Mouse (Mus musculus): ENCODE results near the gene U2surp. TPM values are rescaled to one million over a fixed set of nuclear protein-coding genes. Genes with fewer than 3 reads are reported as not detected.

The U2surp gene
- polyA plus RNA-seq, 1 experiment from 2014 or later = 125 TPM

- Histone ChIP-seq H3K4me1 (ENCODE audit: insufficient read depth) (no peaks in the 10 kb centered on the region), H3K36me3 (ENCODE audit: insufficient read depth) (no peaks in the 10 kb centered on the region), H3K4me2 (no peak overlapping the region), H3K27ac (ENCODE audit: low read depth) (no peak overlapping the region), H3K27me3 (ENCODE audit: insufficient read depth, low read length) (0 out of 2 replicates have a peak, but pooled peaks cover under 1% of the 10 kb centered on the region), H3K9me3 (ENCODE audit: low read depth, low read length) (no peaks in the 10 kb centered on the region), H3K4me3 (ENCODE audit: low read depth, low read length) (no peak overlapping the region), H3K9ac (no peak overlapping the region)
- TF ChIP-seq CTCF (IDR thresholded peaks at IDR 0.05; ENCODE audit: low read depth) = no peak
- 94% methylated on average over 4 of the region's 4 CpGs for WGBS
- ATAC-seq (ENCODE audit: insufficient read depth) = no peak
- no peak for DNase-seq
Observed at GRCm38 (mm10) chr9:95544598-95544997, 32.8 kb upstream of the U2surp start.

- WGBS = 77% methylated on average over 6 of the region's 6 CpGs
- ATAC-seq (ENCODE audit: insufficient read depth) (no peak), DNase-seq (no peak)
- no peak for TF ChIP-seq CTCF (IDR thresholded peaks at IDR 0.05; ENCODE audit: low read depth)
- H3K4me3 ChIP-seq (ENCODE audit: low read depth, low read length) = no peak overlapping the region
- no peaks in the 10 kb centered on the region for H3K4me1 ChIP-seq (ENCODE audit: insufficient read depth)
- H3K36me3 ChIP-seq (ENCODE audit: insufficient read depth) = no peaks in the 10 kb centered on the region
- no peak overlapping the region for H3K4me2 ChIP-seq
- H3K27ac ChIP-seq (ENCODE audit: low read depth) = no peak overlapping the region
- no peaks in the 10 kb centered on the region for H3K9me3 ChIP-seq (ENCODE audit: low read depth, low read length)
- no peaks in the 10 kb centered on the region for H3K27me3 ChIP-seq (ENCODE audit: insufficient read depth, low read length)
- H3K9ac ChIP-seq = no peak overlapping the region
Observed at GRCm38 (mm10) chr9:95542475-95542874, 30.7 kb upstream of the U2surp start.

GRCm38 (mm10) chr9:95541650-95542432 is 30.0 kb upstream of the U2surp start:
- H3K4me2 ChIP-seq = no peak overlapping the region
- no peaks in the 10 kb centered on the region for H3K4me1 ChIP-seq (ENCODE audit: insufficient read depth)
- TF ChIP-seq CTCF (IDR thresholded peaks at IDR 0.05; ENCODE audit: low read depth) = no peak
- H3K27me3 ChIP-seq (ENCODE audit: insufficient read depth, low read length) = no peaks in the 10 kb centered on the region
- DNase-seq (no peak), ATAC-seq (ENCODE audit: insufficient read depth) (no peak)
- H3K9ac ChIP-seq = no peak overlapping the region
- no peaks in the 10 kb centered on the region for H3K9me3 ChIP-seq (ENCODE audit: low read depth, low read length)
- 75% methylated on average over 15 of the region's 15 CpGs for WGBS
- no peak overlapping the region for H3K27ac ChIP-seq (ENCODE audit: low read depth)
- H3K36me3 ChIP-seq (ENCODE audit: insufficient read depth) = no peaks in the 10 kb centered on the region
- no peak overlapping the region for H3K4me3 ChIP-seq (ENCODE audit: low read depth, low read length)

GRCm38 (mm10) chr9:95541208-95541607 is 29.4 kb upstream of the U2surp start:
- no peaks in the 10 kb centered on the region for H3K9me3 ChIP-seq (ENCODE audit: low read depth, low read length)

GRCm38 (mm10) chr9:95540487-95540886 is 28.7 kb upstream of the U2surp start:
- DNase-seq (peak; percentile 64), ATAC-seq (ENCODE audit: insufficient read depth) (peak; percentile 17; the same call in 1 of the 2 replicates)
- H3K9me3 ChIP-seq (ENCODE audit: low read depth, low read length) = no peaks in the 10 kb centered on the region
- peak; percentile 71 for TF ChIP-seq CTCF (IDR thresholded peaks at IDR 0.05; ENCODE audit: low read depth)
- H3K27ac ChIP-seq (ENCODE audit: low read depth) = no peak overlapping the region
- H3K4me2 ChIP-seq = no peak overlapping the region
- H3K36me3 ChIP-seq (ENCODE audit: insufficient read depth) = no peaks in the 10 kb centered on the region
- no peak overlapping the region for H3K4me3 ChIP-seq (ENCODE audit: low read depth, low read length)
- 50% methylated on average over 4 of the region's 4 CpGs for WGBS
- no peaks in the 10 kb centered on the region for H3K4me1 ChIP-seq (ENCODE audit: insufficient read depth)
- H3K27me3 ChIP-seq (ENCODE audit: insufficient read depth, low read length) = no peaks in the 10 kb centered on the region
- no peak overlapping the region for H3K9ac ChIP-seq

More at GRCm38 (mm10) chr9:95541208-95541607, 29.4 kb upstream of the U2surp start:
- no peak overlapping the region for H3K9ac ChIP-seq
- TF ChIP-seq CTCF (IDR thresholded peaks at IDR 0.05; ENCODE audit: low read depth) = no peak
- ATAC-seq (ENCODE audit: insufficient read depth) (no peak), DNase-seq (no peak)
- H3K4me1 ChIP-seq (ENCODE audit: insufficient read depth) = no peaks in the 10 kb centered on the region
- H3K4me2 ChIP-seq = no peak overlapping the region
- H3K4me3 ChIP-seq (ENCODE audit: low read depth, low read length) = no peak overlapping the region
- H3K27ac ChIP-seq (ENCODE audit: low read depth) = no peak overlapping the region
- no peaks in the 10 kb centered on the region for H3K27me3 ChIP-seq (ENCODE audit: insufficient read depth, low read length)
- H3K36me3 ChIP-seq (ENCODE audit: insufficient read depth) = no peaks in the 10 kb centered on the region

GRCm38 (mm10) chr9:95539176-95539800 is 27.5 kb upstream of the U2surp start:
- no peak for ATAC-seq (ENCODE audit: insufficient read depth)
- WGBS = 87% methylated on average over 2 of the region's 2 CpGs
- H3K27me3 ChIP-seq (ENCODE audit: insufficient read depth, low read length) = no peaks in the 10 kb centered on the region
- TF ChIP-seq CTCF (IDR thresholded peaks at IDR 0.05; ENCODE audit: low read depth) = no peak
- H3K4me1 ChIP-seq (ENCODE audit: insufficient read depth) = no peaks in the 10 kb centered on the region
- no peaks in the 10 kb centered on the region for H3K36me3 ChIP-seq (ENCODE audit: insufficient read depth)
- no peaks in the 10 kb centered on the region for H3K9me3 ChIP-seq (ENCODE audit: low read depth, low read length)
- H3K9ac ChIP-seq = no peak overlapping the region
- H3K4me2 ChIP-seq = no peak overlapping the region
- no peak for DNase-seq
- no peak overlapping the region for H3K4me3 ChIP-seq (ENCODE audit: low read depth, low read length)
- no peak overlapping the region for H3K27ac ChIP-seq (ENCODE audit: low read depth)

GRCm38 (mm10) chr9:95533817-95534216 is 22.0 kb upstream of the U2surp start:
- Histone ChIP-seq H3K4me3 (ENCODE audit: low read depth, low read length) (no peak overlapping the region), H3K4me1 (ENCODE audit: insufficient read depth) (no peaks in the 10 kb centered on the region), H3K27me3 (ENCODE audit: insufficient read depth, low read length) (no peaks in the 10 kb centered on the region), H3K9me3 (ENCODE audit: low read depth, low read length) (no peaks in the 10 kb centered on the region), H3K9ac (no peak overlapping the region), H3K36me3 (ENCODE audit: insufficient read depth) (no peaks in the 10 kb centered on the region), H3K4me2 (no peak overlapping the region), H3K27ac (ENCODE audit: low read depth) (no peak overlapping the region)
- DNase-seq (peak; percentile 57), ATAC-seq (ENCODE audit: insufficient read depth) (no peak)
- WGBS = 32% methylated on average over 6 of the region's 6 CpGs
- peak; percentile 62 for TF ChIP-seq CTCF (IDR thresholded peaks at IDR 0.05; ENCODE audit: low read depth)

All from lung, embryonic 14.5 days (tissue).